Mouse (Mus musculus): ENCODE data around the gene Bcl2l1.

Bcl2l1 gene

GRCm38 (mm10) chr2:152767618-152768271, 63.8 kb downstream of the Bcl2l1 start:
- peak; percentile 90 for DNase-seq

GRCm38 (mm10) chr2:152766387-152767123, 65.0 kb downstream of the Bcl2l1 start:
- peak; percentile 95 for DNase-seq

- DNase-seq: no peak
These were observed 66.4 kb downstream of the Bcl2l1 start for GRCm38 (mm10) chr2:152765045-152765674.

GRCm38 (mm10) chr2:152764172-152765044, 67.1 kb downstream of the Bcl2l1 start:
- DNase-seq: no peak

- no peak for DNase-seq
These were observed 68.2 kb downstream of the Bcl2l1 start for GRCm38 (mm10) chr2:152763310-152763709.

GRCm38 (mm10) chr2:152758351-152758750, 73.2 kb downstream of the Bcl2l1 start:
- DNase-seq: no peak

GRCm38 (mm10) chr2:152757478-152757877, 74.0 kb downstream of the Bcl2l1 start:
- no peak for DNase-seq

- no peak for DNase-seq
These were observed 74.8 kb downstream of the Bcl2l1 start for GRCm38 (mm10) chr2:152756474-152757393.

- DNase-seq: no peak
These were observed 77.4 kb downstream of the Bcl2l1 start, which contains the start of gene Cox4i2 for GRCm38 (mm10) chr2:152753944-152754711. Gene Cox4i2 (plus strand): TSS chr2:152754173.

GRCm38 (mm10) chr2:152742435-152742834, 89.1 kb downstream of the Bcl2l1 start:
- DNase-seq: peak; percentile 87

GRCm38 (mm10) chr2:152741153-152742041, 90.1 kb downstream of the Bcl2l1 start:
- DNase-seq: peak; percentile 74

- DNase-seq: no peak
These were observed 91.0 kb downstream of the Bcl2l1 start for GRCm38 (mm10) chr2:152740490-152740889.

GRCm38 (mm10) chr2:152739842-152740260, 91.7 kb downstream of the Bcl2l1 start:
- DNase-seq: peak; percentile 94

- peak; percentile 94 for DNase-seq
These were observed 92.3 kb downstream of the Bcl2l1 start for GRCm38 (mm10) chr2:152739031-152739841.

GRCm38 (mm10) chr2:152738341-152738740, 93.2 kb downstream of the Bcl2l1 start:
- no peak for DNase-seq

- peak; percentile 49 for DNase-seq
These were observed 94.0 kb downstream of the Bcl2l1 start for GRCm38 (mm10) chr2:152737306-152738221.

- DNase-seq: peak; percentile 38
These were observed 94.8 kb downstream of the Bcl2l1 start for GRCm38 (mm10) chr2:152736748-152737147.
